Mouse (Mus musculus) testis, adult 2 months (tissue): ENCODE measurements around the gene Mphosph6. TPM values are rescaled to one million over a fixed set of nuclear protein-coding genes. Genes with fewer than 3 reads are reported as not detected.

Experiments used
- H3K27ac ChIP-seq: fragments of 200-500 bp; 2 replicates; pipeline ENCODE4 v1.5.1; 2012; ENCODE audit warnings: low read depth, low read length; ENCODE audit not compliant: control insufficient read depth, insufficient read depth
- H3K27me3 ChIP-seq: fragments of 200-500 bp; 2 replicates; pipeline ENCODE4 v1.6.1; 2012; ENCODE audit warnings: mild to moderate bottlenecking, low read length, moderate library complexity; ENCODE audit not compliant: control insufficient read depth, insufficient read depth
- H3K36me3 ChIP-seq: fragments of 200-500 bp; 2 replicates; pipeline ENCODE4 v1.6.1; 2012; ENCODE audit warnings: mild to moderate bottlenecking, low read length; ENCODE audit not compliant: control insufficient read depth, insufficient read depth
- H3K4me1 ChIP-seq: fragments of 200-500 bp; 2 replicates; pipeline ENCODE4 v1.6.1; 2012; ENCODE audit warnings: low read length; ENCODE audit not compliant: control insufficient read depth, insufficient read depth
- H3K4me3 ChIP-seq: fragments of 200-500 bp; 2 replicates; pipeline ENCODE4 v1.5.1; 2012; ENCODE audit warnings: low read depth, mild to moderate bottlenecking, low read length, moderate library complexity, mixed read lengths; ENCODE audit not compliant: control insufficient read depth
- CTCF ChIP-seq: fragments of 200-500 bp; IDR thresholded peaks from 2 replicates; pipeline ENCODE4 v1.5.1; 2012; ENCODE audit warnings: low read depth, mild to moderate bottlenecking, inconsistent platforms, low read length, moderate library complexity; ENCODE audit not compliant: control insufficient read depth, insufficient read depth, insufficient replicate concordance
- POLR2A ChIP-seq: fragments of 200-500 bp; IDR thresholded peaks from 2 replicates; pipeline ENCODE4 v1.6.1; 2012; ENCODE audit warnings: low read depth, mild to moderate bottlenecking, inconsistent platforms, low read length, moderate library complexity; ENCODE audit not compliant: control insufficient read depth
- polyA plus RNA-seq: library from polyadenylated mRNA; depleted of rRNA; stranded (reverse); fragments of >200 nt; gene quantifications from 2 replicates; pipeline ENCODE4 v1.2.3, GENCODE M21; 2012

Mphosph6 gene
- polyA plus RNA-seq, 1 experiment, result 7.0 TPM

- Histone ChIP-seq H3K27ac (no peak overlapping the region), H3K4me3 (no peak overlapping the region), H3K4me1 (peaks cover 3% of the 10 kb centered on the region), H3K36me3 (no peaks in the 10 kb centered on the region), H3K27me3 (no peaks in the 10 kb centered on the region; the same call in 1 of the 2 replicates)
- no peak for TF ChIP-seq CTCF
- TF ChIP-seq POLR2A, result no peak
These were observed 22.4 kb downstream of the Mphosph6 start for GRCm38 (mm10) chr8:117779344-117779743.

DNA sequence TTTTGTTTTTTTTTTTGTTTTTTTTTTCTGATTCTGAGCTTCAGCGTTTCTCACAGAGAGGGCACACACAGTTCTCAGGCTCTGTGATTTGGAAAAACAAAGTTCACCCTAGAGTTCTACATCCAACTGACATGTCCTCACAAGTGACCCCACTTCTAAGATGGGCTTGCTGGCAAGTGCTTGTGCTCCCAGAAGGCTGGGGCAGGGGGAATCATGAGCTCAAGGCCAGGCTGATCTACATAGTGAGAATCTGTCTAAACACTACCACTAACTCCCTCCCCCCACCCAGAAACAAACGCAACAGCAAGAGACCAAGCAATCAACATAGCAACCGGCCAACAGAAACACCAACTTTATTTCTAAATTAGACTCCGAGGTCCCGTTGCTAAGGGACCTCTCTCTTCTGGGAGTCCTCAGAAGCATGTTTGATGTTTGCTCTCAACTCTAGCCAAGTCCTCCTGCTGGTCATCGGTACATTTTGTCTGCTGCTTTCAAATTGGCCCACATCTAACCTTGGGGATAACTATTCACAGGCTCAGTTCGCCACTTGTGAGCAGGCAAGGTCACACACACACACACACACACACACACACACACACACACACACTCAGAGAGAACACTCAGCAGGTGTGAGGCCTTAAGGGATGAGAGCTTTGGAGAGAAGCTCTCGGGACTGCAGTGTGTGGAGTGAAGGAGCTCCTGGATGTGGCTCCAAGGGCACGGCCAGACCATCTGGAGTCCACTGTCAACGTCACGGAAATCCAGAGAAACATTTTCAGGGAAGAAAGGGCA is 23.0 kb downstream of the Mphosph6 start:
- no peaks in the 10 kb centered on the region for H3K36me3 ChIP-seq
- H3K27ac ChIP-seq, result no peak overlapping the region
- peaks cover 3% of the 10 kb centered on the region for H3K4me1 ChIP-seq
- no peaks in the 10 kb centered on the region; the same call in 1 of the 2 replicates for H3K27me3 ChIP-seq
- no peak for TF ChIP-seq POLR2A
- H3K4me3 ChIP-seq, result no peak overlapping the region

- Histone ChIP-seq H3K4me3 (peak overlapping the region; percentile 12; the same call in 1 of the 2 replicates), H3K27ac (no peak overlapping the region), H3K36me3 (no peaks in the 10 kb centered on the region), H3K4me1 (peaks cover 3% of the 10 kb centered on the region), H3K27me3 (no peaks in the 10 kb centered on the region; the same call in 1 of the 2 replicates)
- no peak for TF ChIP-seq CTCF
- no peak for TF ChIP-seq POLR2A
These were observed 25.7 kb downstream of the Mphosph6 start for GRCm38 (mm10) chr8:117776075-117776474.

DNA sequence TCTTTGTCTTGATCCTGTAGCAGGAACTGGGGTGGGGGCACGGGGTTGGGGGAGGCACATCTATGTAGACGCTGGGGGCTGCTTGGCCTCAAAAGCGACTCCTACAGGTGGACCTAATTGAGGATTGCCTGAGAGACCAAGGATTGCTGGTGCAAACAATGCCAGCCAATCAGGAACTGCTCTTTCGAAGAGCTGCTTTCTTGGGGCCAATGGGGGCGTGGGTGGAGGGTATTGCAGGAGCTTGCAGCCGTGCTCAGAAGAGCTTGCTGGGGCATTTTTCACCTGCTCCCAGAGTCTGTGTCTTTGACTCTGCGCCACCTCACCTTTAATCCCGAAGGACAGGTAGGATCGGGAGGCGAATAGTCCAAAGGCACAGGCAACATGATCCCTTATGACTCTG is 26.1 kb downstream of the Mphosph6 start:
- no peaks in the 10 kb centered on the region; the same call in 1 of the 2 replicates for H3K27me3 ChIP-seq
- no peak overlapping the region for H3K27ac ChIP-seq
- H3K4me1 ChIP-seq, result peaks cover 3% of the 10 kb centered on the region
- H3K36me3 ChIP-seq, result no peaks in the 10 kb centered on the region
- H3K4me3 ChIP-seq, result no peak overlapping the region
- TF ChIP-seq CTCF (no peak), POLR2A (no peak)

GRCm38 (mm10) chr8:117772597-117772996 is 29.1 kb downstream of the Mphosph6 start:
- H3K27ac ChIP-seq, result no peak overlapping the region
- no peaks in the 10 kb centered on the region for H3K36me3 ChIP-seq
- H3K27me3 ChIP-seq, result no peaks in the 10 kb centered on the region; the same call in 1 of the 2 replicates
- peaks cover 3% of the 10 kb centered on the region for H3K4me1 ChIP-seq
- no peak overlapping the region for H3K4me3 ChIP-seq
- TF ChIP-seq CTCF (no peak), POLR2A (no peak)

GRCm38 (mm10) chr8:117772126-117772525 is 29.6 kb downstream of the Mphosph6 start:
- peak overlapping the region; percentile 63; the same call in 1 of the 2 replicates for H3K27ac ChIP-seq
- H3K27me3 ChIP-seq, result no peaks in the 10 kb centered on the region; the same call in 1 of the 2 replicates
- peaks cover 3% of the 10 kb centered on the region for H3K4me1 ChIP-seq
- H3K4me3 ChIP-seq, result no peak overlapping the region
- H3K36me3 ChIP-seq, result no peaks in the 10 kb centered on the region
- no peak for TF ChIP-seq POLR2A
- TF ChIP-seq CTCF, result peak; percentile 75; the same call in 1 of the 2 replicates

DNA sequence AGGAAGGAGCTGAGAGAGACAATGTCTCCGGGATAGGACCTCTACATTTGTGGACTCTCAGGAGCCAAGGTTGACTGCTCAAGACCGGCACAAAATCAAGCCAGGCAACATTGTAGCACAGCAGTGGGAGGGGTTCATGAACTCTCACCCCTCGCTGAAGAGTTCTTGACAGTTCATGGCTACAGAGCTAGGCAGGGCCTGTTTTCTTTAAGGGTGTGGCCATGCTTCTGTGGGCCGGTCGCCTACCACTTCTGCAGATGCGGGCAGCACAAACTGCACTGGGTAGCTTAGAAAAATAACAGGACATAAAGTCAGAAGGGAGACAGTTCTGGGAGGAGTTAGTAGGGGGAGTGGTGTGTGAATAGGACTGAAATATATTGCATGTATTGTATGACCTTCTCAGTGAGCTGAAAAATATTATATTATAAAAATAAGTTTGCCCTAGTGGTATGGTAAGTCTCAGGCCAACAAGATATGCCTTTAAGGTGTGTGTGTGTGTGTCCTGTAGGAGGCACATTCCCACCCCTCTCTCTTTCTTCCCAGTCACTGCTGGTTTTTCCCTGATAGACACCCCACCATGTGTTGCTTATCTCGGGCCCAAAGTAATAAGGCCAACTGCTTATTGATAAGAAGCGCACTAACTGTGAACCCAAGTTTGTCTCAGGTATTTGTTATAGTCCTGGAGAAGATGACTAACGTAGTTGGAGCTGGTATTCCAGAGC is 30.5 kb downstream of the Mphosph6 start:
- TF ChIP-seq POLR2A (no peak), CTCF (no peak)
- H3K27ac ChIP-seq, result no peak overlapping the region
- no peaks in the 10 kb centered on the region for H3K36me3 ChIP-seq
- H3K4me1 ChIP-seq, result peaks cover 3% of the 10 kb centered on the region
- no peak overlapping the region for H3K4me3 ChIP-seq
- no peaks in the 10 kb centered on the region; the same call in 1 of the 2 replicates for H3K27me3 ChIP-seq
